Mouse (Mus musculus) bone marrow macrophage, adult 2 months (primary cell): ENCODE data around the gene Mettl24.

ENCODE experiments used
- CTCF ChIP-seq: IDR thresholded peaks from 2 replicates; pipeline ENCODE4 v1.5.1; 2012; ENCODE audit warnings: low read depth, mild to moderate bottlenecking, low read length, moderate library complexity
- POLR2A ChIP-seq: IDR thresholded peaks from 2 replicates; pipeline ENCODE4 v1.6.1; 2012; ENCODE audit warnings: mild to moderate bottlenecking, low read depth, low read length, borderline replicate concordance

- no peak for TF ChIP-seq CTCF
- TF ChIP-seq POLR2A = no peak
Observed at GRCm38 (mm10) chr10:40668640-40669039, 14.4 kb upstream of the Mettl24 start.
